Mouse (Mus musculus): ENCODE data around the gene Npy4r. TPM values are rescaled to one million over a fixed set of nuclear protein-coding genes. Genes with fewer than 3 reads are reported as not detected.

Gene Npy4r
- total and polyA plus RNA-seq, 3 experiments: 0.11 TPM; not detected in 2

DNA sequence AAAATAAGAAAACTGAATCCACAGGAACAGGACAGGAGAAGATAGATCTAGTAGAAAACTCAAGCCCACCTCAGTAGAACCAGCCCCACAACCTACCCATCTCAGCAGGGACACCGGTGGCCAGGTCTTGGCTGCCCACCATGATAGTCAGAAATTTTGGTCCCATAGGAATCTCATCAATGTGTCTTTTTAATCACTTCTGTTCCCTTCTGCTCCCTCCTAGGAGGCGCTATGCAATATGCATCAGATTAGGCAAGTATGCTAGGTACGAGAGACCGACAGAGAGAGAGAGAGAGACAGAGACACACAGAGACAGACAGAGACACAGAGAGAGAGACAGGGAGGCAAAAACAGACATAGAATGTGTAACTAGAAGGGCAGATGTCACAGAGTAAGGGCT is 30.6 kb downstream of the Npy4r start:
- DNase-seq (ENCODE audit: low spot score) (no peak), ATAC-seq (ENCODE audit: extremely low read depth, insufficient number of reproducible peaks, low FRiP score, poor library complexity, severe bottlenecking) (no peak)
- H3K9me3 ChIP-seq (replicated peaks): no peaks in the 10 kb centered on the region
- no peak for TF ChIP-seq CTCF (IDR thresholded peaks at IDR 0.05; ENCODE audit: low read depth, low read length)
- no peak for TF ChIP-seq TAL1 (conservative IDR thresholded peaks at IDR 0.05; ENCODE audit: low read depth, low read length)
- no peak for TF ChIP-seq POLR2AphosphoS5 (IDR thresholded peaks at IDR 0.05; ENCODE audit: insufficient replicate concordance, low read depth, low read length)
- no peak for TF ChIP-seq GATA1 (IDR thresholded peaks at IDR 0.05; ENCODE audit: borderline replicate concordance, low read length)
- TF ChIP-seq GATA2 (IDR thresholded peaks at IDR 0.05; ENCODE audit: borderline replicate concordance, low read depth, low read length): no peak
- no peaks in the 10 kb centered on the region for H3K36me3 ChIP-seq (replicated peaks)
- no peak overlapping the region for H3K4me3 ChIP-seq (ENCODE audit: low read depth, low read length)
- no peaks in the 10 kb centered on the region for H3K4me1 ChIP-seq (ENCODE audit: insufficient read depth, low read depth, low read length)
- no peaks in the 10 kb centered on the region for H3K27me3 ChIP-seq (ENCODE audit: insufficient read depth, low read length)

DNA sequence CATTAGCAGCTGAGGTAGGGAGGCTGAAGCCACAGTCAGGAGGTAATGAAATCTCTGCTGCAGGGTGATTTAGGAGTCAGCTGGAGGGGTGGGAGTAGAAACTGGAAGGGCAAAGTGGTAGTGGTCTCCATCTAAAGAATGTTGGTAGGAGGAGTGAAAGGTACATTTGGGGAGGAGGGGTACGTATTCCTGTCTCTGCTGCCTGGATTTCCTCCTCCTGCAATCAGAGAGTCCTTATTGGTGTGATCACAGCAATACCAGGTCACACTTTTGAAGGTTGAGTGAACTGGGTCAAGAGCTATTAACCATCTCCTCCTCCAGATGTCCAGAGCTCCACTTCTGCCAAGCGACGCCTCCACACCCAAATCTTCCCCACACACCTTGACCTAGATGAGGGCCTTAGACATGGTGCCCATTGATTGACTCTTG is 31.4 kb downstream of the Npy4r start:
- Histone ChIP-seq H3K9me3 (replicated peaks) (no peaks in the 10 kb centered on the region), H3K4me1 (ENCODE audit: insufficient read depth, low read depth, low read length) (no peaks in the 10 kb centered on the region), H3K27me3 (ENCODE audit: insufficient read depth, low read length) (no peaks in the 10 kb centered on the region), H3K36me3 (replicated peaks) (no peaks in the 10 kb centered on the region), H3K4me3 (ENCODE audit: low read depth, low read length) (no peak overlapping the region)
- TF ChIP-seq GATA2 (IDR thresholded peaks at IDR 0.05; ENCODE audit: borderline replicate concordance, low read depth, low read length): no peak
- TF ChIP-seq TAL1 (conservative IDR thresholded peaks at IDR 0.05; ENCODE audit: low read depth, low read length): no peak
- TF ChIP-seq GATA1 (IDR thresholded peaks at IDR 0.05; ENCODE audit: borderline replicate concordance, low read length): no peak
- no peak for TF ChIP-seq POLR2AphosphoS5 (IDR thresholded peaks at IDR 0.05; ENCODE audit: insufficient replicate concordance, low read depth, low read length)
- no peak for TF ChIP-seq CTCF (IDR thresholded peaks at IDR 0.05; ENCODE audit: low read depth, low read length)
- DNase-seq (ENCODE audit: low spot score) (no peak), ATAC-seq (ENCODE audit: extremely low read depth, insufficient number of reproducible peaks, low FRiP score, poor library complexity, severe bottlenecking) (no peak)

DNA sequence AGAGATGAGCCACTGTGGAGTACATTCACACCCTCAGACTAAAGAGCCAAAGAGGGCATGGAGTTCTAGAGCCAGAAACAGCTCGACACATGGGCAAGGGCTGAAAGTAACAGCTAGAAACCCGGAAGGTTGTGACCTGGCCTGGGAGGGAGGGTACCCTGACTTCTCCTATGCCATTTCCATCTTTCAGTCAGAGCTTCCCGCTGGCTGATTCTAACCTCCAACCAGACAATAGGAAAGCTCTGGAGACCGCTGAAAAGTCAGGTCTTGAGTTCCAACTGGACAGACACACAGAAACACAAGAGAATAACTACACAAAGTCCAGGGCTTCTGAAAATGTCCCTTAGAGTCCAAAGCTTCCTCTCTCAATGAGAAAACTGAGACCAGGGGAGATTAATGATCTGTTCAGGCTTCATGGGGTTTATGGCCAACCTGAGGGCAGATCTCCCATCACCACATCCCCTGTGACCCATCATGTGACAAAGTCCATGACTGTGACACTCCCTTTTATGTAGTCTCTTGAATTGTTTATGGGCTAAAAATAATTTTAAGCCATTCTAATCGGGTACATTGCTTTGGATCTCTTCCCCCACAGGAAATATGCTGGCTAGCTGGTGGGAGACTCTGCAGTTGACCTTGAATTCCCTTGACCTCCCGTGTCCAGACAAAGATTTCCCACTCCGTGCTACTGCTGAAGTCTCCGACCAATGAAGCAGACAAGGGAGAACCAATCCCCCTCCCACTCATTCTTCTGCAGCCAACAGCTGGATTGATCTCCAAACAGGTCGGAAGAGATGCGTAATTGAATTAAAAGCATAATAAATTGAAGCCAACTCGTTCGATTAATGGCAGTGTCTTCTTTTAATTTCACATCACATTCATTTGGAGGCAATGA is 32.0 kb downstream of the Npy4r start:
- H3K27me3 ChIP-seq (ENCODE audit: insufficient read depth, low read length): no peaks in the 10 kb centered on the region
- H3K36me3 ChIP-seq (replicated peaks): no peaks in the 10 kb centered on the region
- ATAC-seq (ENCODE audit: extremely low read depth, insufficient number of reproducible peaks, low FRiP score, poor library complexity, severe bottlenecking) (no peak), DNase-seq (ENCODE audit: low spot score) (no peak)
- TF ChIP-seq TAL1 (conservative IDR thresholded peaks at IDR 0.05; ENCODE audit: low read depth, low read length) (no peak), CTCF (IDR thresholded peaks at IDR 0.05; ENCODE audit: low read depth, low read length) (no peak), GATA2 (IDR thresholded peaks at IDR 0.05; ENCODE audit: borderline replicate concordance, low read depth, low read length) (no peak), GATA1 (IDR thresholded peaks at IDR 0.05; ENCODE audit: borderline replicate concordance, low read length) (no peak), POLR2AphosphoS5 (IDR thresholded peaks at IDR 0.05; ENCODE audit: insufficient replicate concordance, low read depth, low read length) (no peak)
- no peaks in the 10 kb centered on the region for H3K4me1 ChIP-seq (ENCODE audit: insufficient read depth, low read depth, low read length)
- no peak overlapping the region for H3K4me3 ChIP-seq (ENCODE audit: low read depth, low read length)
- H3K9me3 ChIP-seq (replicated peaks): no peaks in the 10 kb centered on the region

- ATAC-seq (ENCODE audit: extremely low read depth, insufficient number of reproducible peaks, low FRiP score, poor library complexity, severe bottlenecking) (no peak), DNase-seq (ENCODE audit: low spot score) (no peak)
- no peaks in the 10 kb centered on the region for H3K4me1 ChIP-seq (ENCODE audit: insufficient read depth, low read depth, low read length)
- H3K9me3 ChIP-seq (replicated peaks): no peaks in the 10 kb centered on the region
- TF ChIP-seq TAL1 (conservative IDR thresholded peaks at IDR 0.05; ENCODE audit: low read depth, low read length): no peak
- no peak for TF ChIP-seq POLR2AphosphoS5 (IDR thresholded peaks at IDR 0.05; ENCODE audit: insufficient replicate concordance, low read depth, low read length)
- TF ChIP-seq GATA2 (IDR thresholded peaks at IDR 0.05; ENCODE audit: borderline replicate concordance, low read depth, low read length): no peak
- TF ChIP-seq GATA1 (IDR thresholded peaks at IDR 0.05; ENCODE audit: borderline replicate concordance, low read length): no peak
- TF ChIP-seq CTCF (IDR thresholded peaks at IDR 0.05; ENCODE audit: low read depth, low read length): no peak
- no peaks in the 10 kb centered on the region for H3K27me3 ChIP-seq (ENCODE audit: insufficient read depth, low read length)
- H3K36me3 ChIP-seq (replicated peaks): no peaks in the 10 kb centered on the region
- no peak overlapping the region for H3K4me3 ChIP-seq (ENCODE audit: low read depth, low read length)
Observed at GRCm38 (mm10) chr14:34119046-34119723, 33.1 kb downstream of the Npy4r start.

GRCm38 (mm10) chr14:34114311-34114710 is 38.0 kb downstream of the Npy4r start:
- Histone ChIP-seq H3K9me3 (replicated peaks) (no peaks in the 10 kb centered on the region), H3K36me3 (replicated peaks) (no peaks in the 10 kb centered on the region), H3K4me1 (ENCODE audit: insufficient read depth, low read depth, low read length) (no peaks in the 10 kb centered on the region), H3K27me3 (ENCODE audit: insufficient read depth, low read length) (no peaks in the 10 kb centered on the region), H3K4me3 (ENCODE audit: low read depth, low read length) (no peak overlapping the region)
- TF ChIP-seq GATA2 (IDR thresholded peaks at IDR 0.05; ENCODE audit: borderline replicate concordance, low read depth, low read length) (no peak), CTCF (IDR thresholded peaks at IDR 0.05; ENCODE audit: low read depth, low read length) (no peak), GATA1 (IDR thresholded peaks at IDR 0.05; ENCODE audit: borderline replicate concordance, low read length) (no peak), TAL1 (conservative IDR thresholded peaks at IDR 0.05; ENCODE audit: low read depth, low read length) (no peak), POLR2AphosphoS5 (IDR thresholded peaks at IDR 0.05; ENCODE audit: insufficient replicate concordance, low read depth, low read length) (no peak)
- no peak for DNase-seq (ENCODE audit: low spot score)
- ATAC-seq (ENCODE audit: extremely low read depth, insufficient number of reproducible peaks, low FRiP score, poor library complexity, severe bottlenecking): no peak

GRCm38 (mm10) chr14:34107594-34107993 is 44.7 kb downstream of the Npy4r start:
- Histone ChIP-seq H3K9me3 (replicated peaks) (no peaks in the 10 kb centered on the region), H3K4me1 (ENCODE audit: insufficient read depth, low read depth, low read length) (no peaks in the 10 kb centered on the region), H3K36me3 (replicated peaks) (no peaks in the 10 kb centered on the region), H3K4me3 (ENCODE audit: low read depth, low read length) (no peak overlapping the region), H3K27me3 (ENCODE audit: insufficient read depth, low read length) (no peaks in the 10 kb centered on the region)
- no peak for TF ChIP-seq POLR2AphosphoS5 (IDR thresholded peaks at IDR 0.05; ENCODE audit: insufficient replicate concordance, low read depth, low read length)
- TF ChIP-seq GATA2 (IDR thresholded peaks at IDR 0.05; ENCODE audit: borderline replicate concordance, low read depth, low read length): no peak
- TF ChIP-seq TAL1 (conservative IDR thresholded peaks at IDR 0.05; ENCODE audit: low read depth, low read length): no peak
- no peak for TF ChIP-seq GATA1 (IDR thresholded peaks at IDR 0.05; ENCODE audit: borderline replicate concordance, low read length)
- no peak for TF ChIP-seq CTCF (IDR thresholded peaks at IDR 0.05; ENCODE audit: low read depth, low read length)
- DNase-seq (ENCODE audit: low spot score): no peak
- ATAC-seq (ENCODE audit: extremely low read depth, insufficient number of reproducible peaks, low FRiP score, poor library complexity, severe bottlenecking): no peak
